Mouse (Mus musculus): Measurements from ENCODE around the gene Cd80.

Cd80 gene

DNA sequence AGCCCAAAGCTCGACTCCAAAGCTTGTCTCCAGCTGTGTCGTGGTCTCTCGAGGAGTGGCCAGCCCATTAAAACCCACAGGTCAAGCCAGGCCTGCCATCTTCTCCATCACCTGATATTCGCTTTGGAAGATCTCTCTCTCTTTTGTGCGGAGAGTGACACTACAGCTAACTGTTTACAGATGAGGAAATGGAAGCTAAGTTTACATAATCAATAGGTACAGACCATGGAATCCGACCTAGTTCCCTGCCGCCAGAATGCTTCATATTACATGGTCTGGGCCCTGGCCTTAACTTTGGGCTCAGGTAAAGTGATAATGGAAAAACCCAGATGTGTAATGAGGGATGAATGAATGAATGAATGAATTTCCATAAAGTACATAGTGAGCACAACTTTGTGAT is 4.7 kb upstream of the Cd80 start:
- no peak for DNase-seq

DNA sequence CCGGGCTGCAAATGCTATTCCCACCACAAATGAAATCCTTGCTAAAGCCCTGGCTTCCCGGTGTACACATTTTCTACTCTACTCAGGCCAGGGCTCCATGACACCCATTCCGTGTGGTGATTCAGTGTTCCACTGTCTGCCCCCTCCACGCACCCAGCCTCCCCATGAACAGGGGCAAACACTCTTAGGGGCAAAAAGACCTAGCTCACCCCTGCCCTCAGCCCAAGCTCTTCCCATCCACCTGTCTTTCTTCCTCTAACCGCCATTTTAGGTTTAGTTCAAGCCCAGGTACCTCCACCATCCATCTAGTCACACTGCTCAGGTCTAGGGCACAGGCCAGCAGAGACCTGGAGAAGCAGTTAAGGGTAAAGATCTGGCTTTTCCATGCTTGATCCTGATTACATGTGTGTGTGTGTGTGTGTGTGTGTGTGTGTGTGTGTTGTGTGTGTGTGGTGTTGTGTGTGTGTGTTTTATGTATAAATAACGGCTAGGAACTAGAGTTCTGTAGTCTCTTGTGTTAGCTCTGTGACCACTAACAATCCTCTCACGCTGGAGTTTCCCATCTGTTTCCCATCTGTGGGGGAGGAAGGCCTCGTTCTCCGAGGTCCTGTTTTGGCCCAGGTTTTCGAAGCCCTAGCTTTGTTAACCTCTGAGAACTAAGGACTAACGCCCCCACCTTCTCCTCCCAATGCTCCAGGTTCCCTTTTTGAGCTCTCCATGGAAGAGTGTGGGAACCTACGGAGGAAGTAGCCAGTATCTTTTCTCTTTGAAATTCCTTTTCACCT is 3.7 kb upstream of the Cd80 start:
- no peak for DNase-seq

DNA sequence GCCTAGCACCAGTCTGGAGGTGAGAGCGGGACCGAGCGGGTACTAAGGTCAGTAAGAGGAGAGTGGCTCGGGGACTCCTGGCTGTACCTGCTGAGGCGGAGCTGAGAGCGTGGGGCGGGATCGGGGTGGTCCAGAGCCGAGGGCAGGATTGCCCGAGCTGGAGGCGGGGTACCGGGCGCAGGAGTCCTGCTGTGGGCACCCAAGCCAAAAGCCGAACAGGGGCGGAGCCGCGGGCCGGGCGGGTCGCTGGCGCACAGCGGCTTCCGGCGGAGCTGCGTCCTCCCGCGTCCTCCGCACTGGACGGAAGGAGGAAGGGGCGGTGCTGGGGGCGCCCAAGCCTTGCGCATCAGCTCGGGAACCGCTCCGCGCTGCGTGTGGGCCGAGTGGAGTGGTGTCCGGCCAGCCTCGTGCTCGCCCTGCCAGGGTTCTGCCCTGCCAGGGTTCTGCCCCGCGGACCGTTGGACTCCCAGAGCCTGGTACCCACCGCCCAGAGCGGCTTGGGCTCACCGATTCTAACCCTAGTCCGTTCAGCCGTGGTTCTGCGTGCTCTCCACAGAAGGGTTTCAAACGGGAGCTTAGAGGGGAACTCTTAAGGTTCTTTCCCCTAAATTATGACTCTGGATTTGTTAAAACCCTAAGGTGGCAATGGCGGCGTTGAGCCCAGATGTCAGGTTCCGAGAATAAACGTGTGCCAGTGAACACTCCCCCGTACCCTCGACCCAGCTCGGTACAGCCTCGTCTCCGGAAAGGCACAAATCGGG is 2.7 kb upstream of the Cd80 start, which contains the start of gene Adprh:
Gene Adprh, minus strand, starts transcription at position 262 of the 761 bp plus-strand sequence.
- DNase-seq: peak; percentile 97

DNA sequence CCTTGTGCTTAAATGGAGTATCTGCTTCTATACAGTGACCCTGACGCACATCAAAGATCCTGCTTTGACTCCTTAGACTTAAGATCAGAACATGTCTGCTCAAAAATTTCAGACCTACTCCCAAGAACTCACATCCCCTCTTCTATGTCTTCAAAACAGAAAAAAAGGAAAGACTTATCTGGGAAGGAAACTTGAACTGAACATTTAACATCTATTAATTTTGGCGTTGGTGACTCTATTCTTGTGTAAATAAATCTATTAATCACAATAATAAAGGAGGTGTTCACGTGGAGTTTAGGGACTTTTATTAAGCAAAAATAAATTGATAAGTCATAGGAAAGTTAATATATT is 2.2 kb upstream of the Cd80 start:
- no peak for DNase-seq

DNA sequence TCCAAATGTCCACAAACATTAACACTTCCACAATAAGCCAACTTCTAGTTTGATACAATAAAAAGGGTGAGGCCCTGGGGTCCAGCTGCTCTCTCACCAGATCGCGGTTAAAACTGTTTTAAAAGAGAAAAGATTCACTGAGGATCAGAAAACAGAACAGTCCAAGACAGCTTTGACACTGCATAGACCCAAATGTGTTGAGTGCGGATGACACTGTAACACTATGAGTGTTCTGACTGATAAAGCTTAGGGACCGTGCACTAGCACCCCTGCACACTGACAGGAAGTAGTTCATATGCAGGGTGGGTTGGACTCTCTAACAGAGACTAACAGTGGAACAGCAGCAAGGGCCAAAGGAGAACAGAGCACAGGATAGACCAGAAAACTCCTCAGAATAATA is 1.4 kb upstream of the Cd80 start:
- no peak for DNase-seq

DNA sequence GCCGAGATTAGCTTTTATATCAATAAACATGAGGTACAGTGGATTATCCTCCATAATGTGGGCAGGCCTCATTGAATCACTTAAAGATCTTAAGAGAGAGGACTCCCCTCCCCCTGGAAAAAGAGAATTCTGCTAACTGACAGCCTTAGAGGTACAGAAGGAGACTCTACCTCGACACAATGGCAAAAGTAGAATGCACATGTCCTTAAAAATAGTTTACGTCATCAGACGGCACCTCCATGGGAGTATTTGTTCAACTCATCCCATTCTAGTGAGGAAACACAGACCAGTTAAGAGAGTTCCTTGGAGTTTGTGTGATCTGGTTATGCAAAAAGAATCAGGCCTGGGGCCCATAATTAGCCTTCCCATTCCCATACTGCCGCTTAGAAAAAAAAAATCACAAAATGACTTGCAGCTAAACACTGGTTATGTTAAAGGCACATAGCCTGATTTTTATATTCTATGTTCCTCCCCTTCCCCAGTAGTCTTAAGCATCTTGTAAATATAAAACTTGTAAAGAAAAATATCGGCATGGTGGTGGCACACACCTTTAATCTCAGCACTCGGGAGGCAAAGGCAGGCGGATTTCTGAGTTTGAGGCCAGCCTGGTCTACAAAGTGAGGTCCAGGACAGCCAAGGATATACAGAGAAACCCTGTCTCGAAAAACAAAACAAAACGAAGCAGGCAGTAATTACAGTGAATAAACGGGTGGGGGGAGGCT is 667 bp upstream of the Cd80 start:
- no peak for DNase-seq

DNA sequence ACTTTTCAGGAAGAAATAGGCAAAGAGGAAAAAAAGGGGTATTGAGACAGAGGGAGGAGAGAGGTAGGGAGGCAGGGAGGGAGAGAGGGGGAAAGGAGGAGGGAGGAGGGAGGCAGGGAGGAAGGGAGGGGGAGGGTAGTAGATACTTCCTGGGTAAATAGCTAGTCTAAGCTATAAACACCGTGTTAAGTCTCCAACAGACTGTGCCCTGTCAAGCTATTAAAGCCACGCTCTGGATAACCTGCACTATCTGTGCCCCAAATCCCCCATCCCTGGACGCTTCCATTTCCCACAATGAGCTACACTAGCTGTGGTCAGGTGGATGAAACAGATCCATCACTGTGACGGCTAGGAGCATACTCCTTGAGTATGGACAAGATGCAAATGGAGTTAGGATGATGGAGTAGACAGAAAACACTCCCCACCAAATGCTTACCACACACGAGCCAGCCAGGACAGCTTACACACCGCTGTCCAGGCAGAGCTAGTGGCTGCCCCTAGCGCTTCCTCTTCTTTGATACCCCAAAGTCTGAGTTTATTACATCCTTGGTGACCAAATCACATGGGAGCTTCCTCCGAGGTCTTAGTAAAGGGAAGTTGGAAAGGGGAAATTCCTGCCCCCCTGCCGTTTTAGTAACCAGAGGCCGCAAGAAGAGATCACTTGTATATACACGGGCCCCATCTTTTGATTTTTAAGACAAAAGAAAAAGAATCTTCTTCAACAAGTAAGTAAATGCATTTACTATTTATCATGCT is 1.6 kb downstream of the Cd80 start:
- no peak for DNase-seq

DNA sequence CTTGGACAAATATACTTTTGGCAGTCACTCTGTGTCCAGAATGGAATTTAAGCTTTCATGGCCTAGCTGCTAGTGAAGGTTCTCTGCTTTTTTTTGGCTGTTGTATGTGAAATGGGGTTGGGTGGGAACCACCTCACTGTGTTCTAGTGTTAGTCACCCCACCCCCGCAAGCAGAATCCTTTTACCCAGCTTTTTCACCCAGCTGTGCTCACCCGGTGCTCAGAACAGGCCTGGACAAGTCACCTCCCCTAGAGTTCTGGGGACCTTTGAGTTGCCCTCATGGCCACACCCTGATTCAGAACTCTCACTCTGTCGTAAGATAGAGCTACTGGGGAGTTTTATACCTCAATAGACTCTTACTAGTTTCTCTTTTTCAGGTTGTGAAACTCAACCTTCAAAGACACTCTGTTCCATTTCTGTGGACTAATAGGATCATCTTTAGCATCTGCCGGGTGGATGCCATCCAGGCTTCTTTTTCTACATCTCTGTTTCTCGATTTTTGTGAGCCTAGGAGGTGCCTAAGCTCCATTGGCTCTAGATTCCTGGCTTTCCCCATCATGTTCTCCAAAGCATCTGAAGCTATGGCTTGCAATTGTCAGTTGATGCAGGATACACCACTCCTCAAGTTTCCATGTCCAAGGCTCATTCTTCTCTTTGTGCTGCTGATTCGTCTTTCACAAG is 3.4 kb downstream of the Cd80 start:
- no peak for DNase-seq

DNA sequence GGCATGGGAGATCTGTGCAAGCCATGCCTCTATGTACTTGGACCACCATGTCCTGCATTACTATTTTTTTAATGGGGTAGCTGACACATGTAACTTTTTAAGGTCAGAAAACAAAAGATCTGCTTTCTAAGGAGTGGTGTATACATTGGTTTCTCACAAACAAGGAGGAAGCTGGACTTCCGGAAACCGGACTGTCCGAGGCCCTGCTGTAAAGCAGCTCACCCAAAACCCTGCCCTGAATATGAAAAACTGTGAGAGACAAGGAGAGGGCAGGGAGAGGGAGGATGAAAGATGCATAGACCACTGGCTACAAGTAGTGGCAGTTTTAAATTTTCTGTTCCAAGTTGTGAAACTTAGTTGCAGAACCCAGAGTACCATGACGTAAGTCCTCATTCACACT is 4.6 kb downstream of the Cd80 start:
- DNase-seq: no peak

DNA sequence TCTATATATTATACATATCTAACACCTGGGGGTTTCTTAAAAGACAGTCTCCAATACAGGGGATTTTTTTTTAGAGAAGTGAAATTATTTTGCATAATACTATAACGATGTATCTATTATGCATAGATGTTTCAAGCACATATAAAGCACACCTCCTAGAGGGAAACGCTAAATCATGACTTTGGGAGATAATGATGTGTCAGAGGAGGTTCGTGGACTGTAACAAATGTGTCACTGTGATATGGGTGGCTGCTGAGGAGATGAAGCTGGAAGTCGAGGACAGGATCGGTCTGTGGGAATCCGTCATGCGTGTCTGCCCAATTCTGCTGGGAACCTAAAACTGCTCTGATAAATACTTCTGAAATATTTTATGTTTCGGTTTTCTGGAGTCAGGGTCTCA is 6.4 kb downstream of the Cd80 start:
- DNase-seq: no peak

DNA sequence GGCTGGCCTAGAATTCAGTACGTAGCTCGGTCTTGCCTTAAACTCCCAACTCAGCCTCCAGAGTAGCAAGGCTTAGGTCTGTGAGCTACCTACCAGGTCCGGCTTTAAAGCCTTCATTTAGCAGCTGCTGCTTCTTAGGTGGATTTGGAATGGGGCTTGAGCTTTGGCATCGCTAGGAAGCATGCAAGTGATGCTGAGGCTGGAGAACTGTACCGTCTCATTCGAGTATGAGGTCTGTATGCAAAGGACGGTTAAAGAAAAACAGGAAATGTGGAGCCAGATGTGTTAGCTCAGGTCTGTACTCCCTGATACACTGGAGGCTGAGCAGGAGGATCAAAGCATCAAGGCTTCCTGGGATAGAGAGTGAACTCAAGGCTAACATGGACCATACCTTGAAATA is 6.8 kb downstream of the Cd80 start:
- DNase-seq: no peak

DNA sequence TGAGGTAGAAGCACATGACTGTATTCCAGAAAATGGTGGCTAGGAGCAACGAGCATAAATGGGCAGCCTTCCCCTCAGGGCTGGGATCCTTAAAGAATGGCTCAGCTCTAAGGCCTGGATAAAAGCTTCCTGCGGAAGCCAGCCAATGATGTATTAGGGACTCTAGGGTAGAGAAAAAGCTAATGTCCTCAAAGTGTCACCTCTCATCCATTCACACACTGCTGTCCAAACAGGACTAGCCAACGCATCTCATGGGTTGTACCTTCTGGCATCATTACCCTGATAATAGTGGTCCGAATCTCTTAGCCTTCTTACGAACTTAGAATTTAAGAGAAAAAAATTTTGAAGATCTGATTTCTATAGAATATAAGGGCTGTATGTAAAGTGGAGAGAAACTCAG is 7.9 kb downstream of the Cd80 start:
- DNase-seq: no peak

DNA sequence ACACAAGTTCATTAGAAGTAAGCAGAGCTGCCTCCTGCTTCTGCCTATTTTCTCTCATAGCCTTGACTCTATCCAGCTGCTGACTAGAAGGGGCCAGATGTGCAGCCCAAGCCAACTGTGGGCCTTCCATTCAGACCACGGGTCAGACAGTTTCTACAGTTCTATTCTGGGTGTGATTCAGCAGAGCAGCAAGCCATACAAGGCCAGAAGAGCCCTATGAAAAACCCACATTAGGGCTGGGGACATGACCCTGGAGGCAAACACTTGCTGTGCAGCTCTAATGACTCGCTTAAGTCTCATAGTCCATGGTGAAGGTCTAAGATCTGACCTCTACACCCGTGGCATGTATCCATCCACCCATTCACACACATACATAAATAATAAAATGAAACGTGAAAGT is 10.7 kb downstream of the Cd80 start:
- DNase-seq: no peak

DNA sequence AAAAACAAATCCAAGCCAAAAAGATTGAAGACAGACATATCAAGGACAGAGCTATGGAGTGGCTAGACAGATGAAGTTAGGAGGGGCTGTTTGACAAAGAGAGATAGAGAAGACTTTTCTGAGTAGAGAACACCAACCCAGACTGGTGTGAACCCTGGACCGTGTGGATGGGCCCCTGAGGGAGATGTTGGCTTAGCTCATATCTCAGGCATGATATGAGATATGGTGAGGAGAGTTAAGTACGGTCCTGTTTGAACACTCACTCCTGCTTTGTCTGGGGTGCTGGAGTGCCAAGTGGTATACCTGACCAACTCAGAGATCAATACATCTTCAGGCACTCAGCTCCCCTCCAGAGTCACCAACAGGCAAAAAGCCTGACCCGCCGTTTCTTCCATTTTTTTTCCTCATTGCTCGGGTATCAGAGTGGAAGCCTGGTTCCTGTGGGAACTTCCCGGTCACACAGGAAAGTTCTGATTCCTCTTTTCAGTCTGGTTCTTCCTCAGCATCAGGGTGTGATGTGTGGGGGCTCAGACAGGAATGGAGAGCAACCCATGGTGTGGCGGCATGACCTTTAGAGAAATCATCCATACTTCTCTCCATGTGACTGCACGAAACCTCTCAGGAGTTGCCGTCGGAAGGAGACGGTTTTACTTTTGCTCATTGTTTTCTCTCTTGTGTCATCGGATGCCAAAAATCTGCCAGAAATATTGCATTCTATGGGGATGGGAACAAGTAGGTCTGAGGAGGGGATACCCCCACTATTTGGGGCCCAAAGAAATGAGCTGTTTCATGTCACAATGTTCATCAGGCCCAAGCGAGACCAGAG is 11.9 kb downstream of the Cd80 start:
- DNase-seq: no peak

DNA sequence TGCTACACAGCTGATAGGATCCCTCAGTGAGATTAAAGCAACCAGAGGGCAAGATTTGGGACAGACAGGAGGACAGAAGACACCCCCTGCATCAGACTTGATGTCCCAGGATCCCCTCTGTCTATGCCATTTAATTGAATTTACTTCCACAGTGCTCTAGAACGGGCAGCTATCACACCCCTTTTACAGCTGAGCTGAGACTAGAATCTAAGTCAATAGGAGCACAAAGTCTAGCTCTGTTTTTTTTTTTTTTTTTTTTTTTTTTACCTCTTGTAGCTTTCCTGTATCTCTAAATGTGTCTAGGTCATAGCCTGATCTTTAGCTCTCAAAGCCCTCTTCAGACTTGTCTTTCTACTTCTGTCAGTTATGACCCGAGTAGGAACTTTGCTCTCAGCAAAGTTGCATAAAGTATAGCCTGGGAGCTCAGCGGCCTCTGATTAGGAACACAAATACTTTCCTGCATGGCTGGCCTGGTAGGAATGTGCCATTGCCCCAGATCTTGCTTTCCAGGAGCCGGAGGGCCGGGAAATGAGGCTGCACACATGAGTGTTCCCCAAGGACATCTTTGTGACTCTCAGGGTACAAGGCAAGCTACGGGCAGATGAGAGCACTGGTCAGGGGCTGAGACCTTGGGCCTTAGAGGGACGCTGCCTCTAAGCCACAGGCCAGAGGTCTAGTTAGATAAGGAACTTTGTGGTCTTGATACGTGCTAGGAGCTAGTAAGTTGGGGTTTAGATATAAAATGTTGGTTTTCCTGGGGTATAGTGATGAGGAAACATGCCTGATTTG is 12.8 kb downstream of the Cd80 start:
- DNase-seq: peak; percentile 27

DNA sequence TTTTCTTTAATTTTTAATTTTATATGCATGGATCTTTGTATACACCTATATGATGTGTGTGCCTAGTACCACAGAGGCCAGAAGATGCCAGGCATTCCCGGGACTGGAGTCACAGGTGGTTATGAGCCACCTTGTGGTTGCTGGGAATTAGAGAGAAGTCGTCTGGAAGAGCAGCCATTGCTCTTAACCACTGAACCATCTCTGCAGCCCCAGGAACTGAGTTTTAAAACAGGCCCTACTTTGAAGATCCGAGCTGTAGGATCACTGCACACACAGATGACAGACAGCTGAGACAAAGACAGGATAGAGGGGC is 13.3 kb downstream of the Cd80 start:
- DNase-seq: no peak

DNA sequence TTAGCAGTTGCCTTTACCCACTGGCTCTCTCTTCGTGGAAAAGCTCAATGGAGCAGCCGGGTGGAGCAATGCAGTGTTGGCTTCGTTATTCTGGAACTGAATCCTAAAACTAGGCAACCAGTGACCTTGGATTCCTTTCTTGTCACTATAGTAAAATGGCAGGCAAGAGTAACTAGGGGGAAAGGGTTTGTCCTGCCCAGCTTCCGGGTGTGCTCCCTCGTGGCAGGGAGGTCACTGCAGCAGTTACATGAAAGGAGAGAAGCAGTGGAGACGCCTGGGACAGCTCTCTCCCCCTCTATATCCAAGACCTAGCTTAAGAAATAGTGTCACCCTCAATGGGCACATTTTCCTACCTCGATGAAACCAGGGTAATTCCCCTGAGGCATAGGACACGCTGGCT is 14.1 kb downstream of the Cd80 start:
- no peak for DNase-seq

DNA sequence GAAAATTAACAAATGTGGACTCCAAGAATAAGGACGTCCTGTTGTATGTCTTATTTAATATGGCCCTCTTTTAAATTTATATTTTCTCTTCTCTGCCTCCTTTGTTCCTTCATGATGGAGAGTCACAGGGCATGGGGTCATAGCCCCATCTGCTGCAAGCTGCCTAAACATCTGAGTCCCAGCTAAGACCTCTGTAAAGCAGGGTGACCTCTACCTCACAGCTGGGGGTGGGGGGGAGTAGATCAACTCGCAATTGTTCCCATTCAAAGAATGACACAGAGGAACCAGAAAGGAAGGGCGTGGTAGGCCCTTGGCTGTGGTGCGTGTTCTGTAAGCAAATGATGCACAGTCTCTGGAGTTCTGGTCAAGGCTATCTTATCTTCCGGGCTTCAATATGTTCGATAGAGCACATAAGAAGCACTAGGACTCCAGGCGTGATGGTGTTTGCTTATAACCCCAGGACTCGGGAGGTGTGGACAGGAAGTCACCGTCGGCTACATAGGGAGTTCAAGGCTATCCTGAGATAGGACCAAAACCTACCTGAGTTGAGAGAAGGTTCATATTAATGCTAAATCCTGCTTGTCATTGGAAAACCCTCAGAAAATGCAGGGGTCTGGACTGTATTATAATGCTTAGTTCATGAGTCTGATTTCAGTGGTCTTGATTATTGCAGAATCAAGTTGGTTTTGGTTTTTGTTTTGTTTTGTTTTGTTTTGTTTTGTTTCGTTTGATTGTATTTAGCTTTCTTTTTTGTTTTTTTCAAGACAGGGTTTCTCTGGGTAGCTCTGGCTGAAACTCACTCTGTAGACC is 16.5 kb downstream of the Cd80 start:
- no peak for DNase-seq

DNA sequence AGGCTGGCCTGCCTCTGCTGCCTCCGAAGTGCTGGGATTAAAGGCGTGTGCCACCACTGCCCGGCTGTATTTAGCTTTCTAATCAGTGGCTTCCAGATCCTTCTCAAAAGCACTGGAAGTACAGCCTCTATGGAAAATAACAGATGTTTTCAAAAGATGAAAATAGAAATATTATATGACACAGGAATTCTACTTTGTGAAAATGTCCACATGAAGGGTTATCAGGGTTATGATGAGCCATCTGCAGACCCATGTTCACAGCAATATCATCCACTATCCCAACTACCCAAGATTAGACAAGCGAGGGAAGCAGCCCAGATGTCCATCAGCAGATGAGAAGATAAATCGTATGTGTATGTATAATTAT is 17.1 kb downstream of the Cd80 start:
- DNase-seq: no peak

DNA sequence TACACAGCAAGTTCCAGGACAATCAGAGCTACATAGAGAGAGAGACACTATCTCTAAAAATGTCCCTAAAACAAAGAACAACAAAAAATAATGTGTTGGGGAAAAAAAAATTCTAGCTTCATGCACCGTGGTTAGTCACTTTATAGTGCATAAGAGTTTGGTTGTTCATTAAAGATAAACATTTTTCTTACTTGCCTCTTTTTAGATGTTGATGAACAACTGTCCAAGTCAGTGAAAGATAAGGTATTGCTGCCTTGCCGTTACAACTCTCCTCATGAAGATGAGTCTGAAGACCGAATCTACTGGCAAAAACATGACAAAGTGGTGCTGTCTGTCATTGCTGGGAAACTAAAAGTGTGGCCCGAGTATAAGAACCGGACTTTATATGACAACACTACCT is 18.3 kb downstream of the Cd80 start:
- DNase-seq: no peak
